Mouse (Mus musculus): ENCODE data around the gene Zfp683. TPM values are rescaled to one million over a fixed set of nuclear protein-coding genes. Genes with fewer than 3 reads are reported as not detected.

Gene Zfp683
- polyA plus RNA-seq, 1 experiment from 2014 or later = not detected

GRCm38 (mm10) chr4:134041317-134042123 lies 12.1 kb upstream of the Zfp683 start:
- Histone ChIP-seq H3K36me3 (ENCODE audit: control insufficient read depth, insufficient read depth, low read length) (no peaks in the 10 kb centered on the region), H3K27me3 (replicated peaks; ENCODE audit: control insufficient read depth, insufficient read depth, low read length) (no peaks in the 10 kb centered on the region), H3K4me1 (ENCODE audit: control insufficient read depth, insufficient read depth, low read length) (0 out of 2 replicates have a peak, but pooled peaks cover 3% of the 10 kb centered on the region), H3K9me3 (ENCODE audit: control insufficient read depth, low read length) (no peaks in the 10 kb centered on the region), H3K9ac (ENCODE audit: low read depth, low read length) (no peak overlapping the region), H3K4me2 (ENCODE audit: low read depth, low read length) (no peak overlapping the region), H3K4me3 (ENCODE audit: low read depth, low read length) (no peak overlapping the region), H3K27ac (replicated peaks; ENCODE audit: low read depth, low read length) (no peak overlapping the region)
- WGBS = 32% methylated on average over 9 of the region's 9 CpGs
- peak; percentile 67; the same call in 1 of the 2 replicates for ATAC-seq (ENCODE audit: low read depth)
- DNase-seq (ENCODE audit: low spot score) = peak; percentile 83

GRCm38 (mm10) chr4:134043041-134043440 lies 10.6 kb upstream of the Zfp683 start:
- no peak overlapping the region for H3K27ac ChIP-seq (replicated peaks; ENCODE audit: low read depth, low read length)
- WGBS = 68% methylated on average over 2 of the region's 2 CpGs
- no peak for DNase-seq (ENCODE audit: low spot score)
- H3K36me3 ChIP-seq (ENCODE audit: control insufficient read depth, insufficient read depth, low read length) = no peaks in the 10 kb centered on the region
- no peaks in the 10 kb centered on the region for H3K27me3 ChIP-seq (replicated peaks; ENCODE audit: control insufficient read depth, insufficient read depth, low read length)
- H3K9ac ChIP-seq (ENCODE audit: low read depth, low read length) = no peak overlapping the region
- no peak overlapping the region for H3K4me3 ChIP-seq (ENCODE audit: low read depth, low read length)
- no peaks in the 10 kb centered on the region for H3K9me3 ChIP-seq (ENCODE audit: control insufficient read depth, low read length)
- H3K4me2 ChIP-seq (ENCODE audit: low read depth, low read length) = no peak overlapping the region
- no peak for ATAC-seq (ENCODE audit: low read depth)
- 0 out of 2 replicates have a peak, but pooled peaks cover 3% of the 10 kb centered on the region for H3K4me1 ChIP-seq (ENCODE audit: control insufficient read depth, insufficient read depth, low read length)

- Histone ChIP-seq H3K4me2 (ENCODE audit: low read depth, low read length) (no peak overlapping the region), H3K4me1 (ENCODE audit: control insufficient read depth, insufficient read depth, low read length) (peaks cover 1% of the 10 kb centered on the region; the same call in 1 of the 2 replicates), H3K27ac (replicated peaks; ENCODE audit: low read depth, low read length) (no peak overlapping the region), H3K9ac (ENCODE audit: low read depth, low read length) (no peak overlapping the region), H3K27me3 (replicated peaks; ENCODE audit: control insufficient read depth, insufficient read depth, low read length) (no peaks in the 10 kb centered on the region), H3K36me3 (ENCODE audit: control insufficient read depth, insufficient read depth, low read length) (no peaks in the 10 kb centered on the region), H3K4me3 (ENCODE audit: low read depth, low read length) (no peak overlapping the region), H3K9me3 (ENCODE audit: control insufficient read depth, low read length) (no peaks in the 10 kb centered on the region)
- no peak for ATAC-seq (ENCODE audit: low read depth)
- WGBS = 78% methylated on average over 5 of the region's 5 CpGs
- DNase-seq (ENCODE audit: low spot score) = no peak
Measured at GRCm38 (mm10) chr4:134047648-134048047, 6.0 kb upstream of the Zfp683 start.

GRCm38 (mm10) chr4:134051912-134052311 lies 1.7 kb upstream of the Zfp683 start:
- no peak overlapping the region for H3K4me3 ChIP-seq (ENCODE audit: low read depth, low read length)
- H3K4me1 ChIP-seq (ENCODE audit: control insufficient read depth, insufficient read depth, low read length) = peaks cover 5% of the 10 kb centered on the region; the same call in 1 of the 2 replicates
- DNase-seq (ENCODE audit: low spot score) (no peak), ATAC-seq (ENCODE audit: low read depth) (no peak)
- H3K27ac ChIP-seq (replicated peaks; ENCODE audit: low read depth, low read length) = no peak overlapping the region
- WGBS = 80% methylated on average over 5 of the region's 5 CpGs
- H3K36me3 ChIP-seq (ENCODE audit: control insufficient read depth, insufficient read depth, low read length) = no peaks in the 10 kb centered on the region
- no peaks in the 10 kb centered on the region for H3K27me3 ChIP-seq (replicated peaks; ENCODE audit: control insufficient read depth, insufficient read depth, low read length)
- H3K4me2 ChIP-seq (ENCODE audit: low read depth, low read length) = no peak overlapping the region
- H3K9ac ChIP-seq (ENCODE audit: low read depth, low read length) = no peak overlapping the region
- H3K9me3 ChIP-seq (ENCODE audit: control insufficient read depth, low read length) = no peaks in the 10 kb centered on the region

- ATAC-seq (ENCODE audit: low read depth) = no peak
Measured at GRCm38 (mm10) chr4:134052560-134052959, 1.1 kb upstream of the Zfp683 start.

GRCm38 (mm10) chr4:134058166-134058715 lies 4.6 kb downstream of the Zfp683 start:
- 0 out of 2 replicates have a peak overlapping the region, but pooled peaks have one; percentile 10 for H3K4me2 ChIP-seq (ENCODE audit: low read depth, low read length)
- no peaks in the 10 kb centered on the region for H3K9me3 ChIP-seq (ENCODE audit: control insufficient read depth, low read length)
- no peak for DNase-seq (ENCODE audit: low spot score)
- 26% methylated on average over 14 of the region's 14 CpGs for WGBS
- 0 out of 2 replicates have a peak overlapping the region, but pooled peaks have one; percentile 2 for H3K4me3 ChIP-seq (ENCODE audit: low read depth, low read length)
- H3K9ac ChIP-seq (ENCODE audit: low read depth, low read length) = no peak overlapping the region
- no peaks in the 10 kb centered on the region for H3K36me3 ChIP-seq (ENCODE audit: control insufficient read depth, insufficient read depth, low read length)
- H3K27ac ChIP-seq (replicated peaks; ENCODE audit: low read depth, low read length) = no peak overlapping the region
- H3K4me1 ChIP-seq (ENCODE audit: control insufficient read depth, insufficient read depth, low read length) = no peaks in the 10 kb centered on the region
- ATAC-seq (ENCODE audit: low read depth) = no peak
- H3K27me3 ChIP-seq (replicated peaks; ENCODE audit: control insufficient read depth, insufficient read depth, low read length) = no peaks in the 10 kb centered on the region

More at GRCm38 (mm10) chr4:134052560-134052959, 1.1 kb upstream of the Zfp683 start:
- Histone ChIP-seq H3K9ac (ENCODE audit: low read depth, low read length) (no peak overlapping the region), H3K4me3 (ENCODE audit: low read depth, low read length) (no peak overlapping the region), H3K4me1 (ENCODE audit: control insufficient read depth, insufficient read depth, low read length) (peaks cover 5% of the 10 kb centered on the region; the same call in 1 of the 2 replicates), H3K4me2 (ENCODE audit: low read depth, low read length) (no peak overlapping the region), H3K36me3 (ENCODE audit: control insufficient read depth, insufficient read depth, low read length) (no peaks in the 10 kb centered on the region), H3K9me3 (ENCODE audit: control insufficient read depth, low read length) (no peaks in the 10 kb centered on the region), H3K27me3 (replicated peaks; ENCODE audit: control insufficient read depth, insufficient read depth, low read length) (no peaks in the 10 kb centered on the region), H3K27ac (replicated peaks; ENCODE audit: low read depth, low read length) (no peak overlapping the region)
- peak; percentile 80 for DNase-seq (ENCODE audit: low spot score)
- WGBS = 15% methylated on average over 8 of the region's 8 CpGs

GRCm38 (mm10) chr4:134058908-134059307 lies 5.3 kb downstream of the Zfp683 start:
- no peak overlapping the region for H3K4me2 ChIP-seq (ENCODE audit: low read depth, low read length)
- no peaks in the 10 kb centered on the region for H3K36me3 ChIP-seq (ENCODE audit: control insufficient read depth, insufficient read depth, low read length)
- DNase-seq (ENCODE audit: low spot score) (no peak), ATAC-seq (ENCODE audit: low read depth) (no peak)
- no peaks in the 10 kb centered on the region for H3K4me1 ChIP-seq (ENCODE audit: control insufficient read depth, insufficient read depth, low read length)
- no peak overlapping the region for H3K27ac ChIP-seq (replicated peaks; ENCODE audit: low read depth, low read length)
- H3K9me3 ChIP-seq (ENCODE audit: control insufficient read depth, low read length) = no peaks in the 10 kb centered on the region
- no peak overlapping the region for H3K9ac ChIP-seq (ENCODE audit: low read depth, low read length)
- H3K27me3 ChIP-seq (replicated peaks; ENCODE audit: control insufficient read depth, insufficient read depth, low read length) = no peaks in the 10 kb centered on the region
- 79% methylated on average over 6 of the region's 6 CpGs for WGBS
- H3K4me3 ChIP-seq (ENCODE audit: low read depth, low read length) = no peak overlapping the region

GRCm38 (mm10) chr4:134060135-134060865 lies 6.7 kb downstream of the Zfp683 start, which contains the start of gene Crybg2:
Gene Crybg2 (plus strand): TSS chr4:134060815.
- Histone ChIP-seq H3K27me3 (replicated peaks; ENCODE audit: control insufficient read depth, insufficient read depth, low read length) (peaks cover 5% of the 10 kb centered on the region; the same call in 1 of the 2 replicates), H3K9me3 (ENCODE audit: control insufficient read depth, low read length) (no peaks in the 10 kb centered on the region), H3K4me1 (ENCODE audit: control insufficient read depth, insufficient read depth, low read length) (no peaks in the 10 kb centered on the region), H3K4me2 (ENCODE audit: low read depth, low read length) (no peak within 1 kb of the TSS), H3K4me3 (ENCODE audit: low read depth, low read length) (no peak within 1 kb of the TSS), H3K36me3 (ENCODE audit: control insufficient read depth, insufficient read depth, low read length) (no peaks in the 10 kb centered on the region), H3K27ac (replicated peaks; ENCODE audit: low read depth, low read length) (no peak within 1 kb of the TSS), H3K9ac (ENCODE audit: low read depth, low read length) (no peak within 1 kb of the TSS)
- no peak for ATAC-seq (ENCODE audit: low read depth)
- DNase-seq (ENCODE audit: low spot score) = no peak
- 44% methylated on average over 25 of the region's 28 CpGs for WGBS

All from embryonic facial prominence, embryonic 14.5 days (tissue).